In the genomic region with DNA sequence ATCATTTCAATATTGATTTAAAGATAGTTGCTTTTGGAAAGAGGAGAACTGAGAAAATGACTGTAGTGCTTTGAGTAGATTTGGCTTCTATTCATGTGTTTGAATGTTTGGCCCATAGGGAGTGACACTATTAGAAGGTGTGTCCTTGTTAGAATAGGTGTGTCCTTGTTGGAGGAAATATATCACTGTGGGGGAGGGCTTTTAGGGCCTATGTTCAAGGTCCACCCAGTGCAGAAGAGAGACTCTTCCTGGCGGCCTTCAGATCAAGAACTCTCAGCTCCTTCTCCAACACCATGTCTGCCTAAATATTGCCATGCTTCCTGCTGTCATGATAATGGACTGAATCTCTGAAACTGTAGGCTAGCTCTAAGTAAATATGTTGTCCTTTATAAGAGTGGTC, we compare ENCODE assay signal across 25 mouse cellular contexts. TPM values are rescaled to one million over a fixed set of nuclear protein-coding genes. Genes with fewer than 3 reads are reported as not detected.
A peak's percentile ranks its signal among the peaks of the same experiment; 100 is the strongest.
DNase-seq lines count a peak whose midpoint lies in the region; ATAC-seq and TF ChIP-seq lines count a peak whose summit lies in the region.
"Had no signal": no experiment of that assay in that cellular context is flagged by ENCODE, and none has a peak within 500 bp of the region (broad histone marks: within the 10 kb centered on the region; RNA-seq: fewer than 3 reads in every experiment).

No protein-coding gene starts in this region.

- no peak for TF ChIP-seq POLR2A in small intestine, adult 2 months (IDR thresholded peaks at IDR 0.05; ENCODE audit: low read depth, low read length)

- WGBS in intestine, embryonic 15.5 days, result 72% methylated on average over 1 of the region's 1 CpGs
- 45% methylated on average over 1 of the region's 1 CpGs for WGBS in intestine, postnatal 0 days
- WGBS in small intestine, adult 2 months, result 29% methylated on average over 1 of the region's 1 CpGs

- H3K27ac ChIP-seq in intestine, embryonic 15.5 days, result no peak overlapping the region
- no peak overlapping the region for H3K27ac ChIP-seq in intestine, postnatal 0 days (ENCODE audit: low read depth, low read length)
- H3K27ac ChIP-seq in small intestine, adult 2 months (ENCODE audit: insufficient read depth, low read depth, low read length), result peak overlapping the region; percentile 7; the same call in 1 of the 2 replicates
- H3K27ac ChIP-seq: embryonic facial prominence, embryonic 10.5 days; embryonic facial prominence, embryonic 12.5 days; forebrain, embryonic 13.5 days; forebrain, embryonic 15.5 days had no signal

- no peak overlapping the region for H3K4me2 ChIP-seq in intestine, embryonic 15.5 days (replicated peaks)
- no peak overlapping the region for H3K4me2 ChIP-seq in intestine, postnatal 0 days (replicated peaks; ENCODE audit: low read depth)
- H3K4me2 ChIP-seq: embryonic facial prominence, embryonic 12.5 days; forebrain, embryonic 13.5 days; forebrain, embryonic 15.5 days had no signal

- DNase-seq in spleen, adult 12 weeks (ENCODE audit: low spot score), result no peak
- DNase-seq in kidney, adult 18-20 months, result no peak
- DNase-seq in neural tube, embryonic 10.5 days (ENCODE audit: extremely low spot score, low spot score), result no peak
- no peak for DNase-seq in frontal cortex, postnatal 14 days (ENCODE audit: low spot score in 2 of 2)
- DNase-seq: adrenal gland, adult 8-10 months; adrenal gland, postnatal 14 days; adrenal gland, postnatal 36 days; cerebellum, adult 11-12 months; cerebellum, adult 2 months; cerebellum, adult 9-10 months; cerebellum, postnatal 10 days; cerebellum, postnatal 25 days had no signal

- H3K27me3 ChIP-seq in intestine, embryonic 15.5 days (replicated peaks), result no peaks in the 10 kb centered on the region
- no peaks in the 10 kb centered on the region for H3K27me3 ChIP-seq in intestine, postnatal 0 days (replicated peaks; ENCODE audit: control insufficient read depth, insufficient read depth, low read length)
- no peaks in the 10 kb centered on the region for H3K27me3 ChIP-seq in small intestine, adult 2 months (ENCODE audit: control insufficient read depth, insufficient read depth, low read length)
- H3K27me3 ChIP-seq: embryonic facial prominence, embryonic 12.5 days; forebrain, embryonic 13.5 days; forebrain, embryonic 15.5 days; Patski had no signal

- peak; percentile 51; the same call in 1 of the 2 replicates for ATAC-seq in intestine, embryonic 15.5 days
- peak; percentile 92 for ATAC-seq in intestine, postnatal 0 days
- ATAC-seq: activated CD4-positive, CD25-positive, alpha-beta regulatory T cell, adult 4 months; forebrain, embryonic 13.5 days; forebrain, embryonic 15.5 days; Patski had no signal

- no peaks in the 10 kb centered on the region for H3K4me1 ChIP-seq in intestine, embryonic 15.5 days (replicated peaks)
- no peaks in the 10 kb centered on the region for H3K4me1 ChIP-seq in intestine, postnatal 0 days (replicated peaks; ENCODE audit: control insufficient read depth, insufficient read depth, low read length)
- peaks cover 2% of the 10 kb centered on the region; the same call in 1 of the 2 replicates for H3K4me1 ChIP-seq in small intestine, adult 2 months (ENCODE audit: control insufficient read depth, insufficient read depth, insufficient read length, low read length)
- H3K4me1 ChIP-seq: embryonic facial prominence, embryonic 10.5 days; embryonic facial prominence, embryonic 12.5 days; forebrain, embryonic 13.5 days; forebrain, embryonic 15.5 days had no signal

- no peak overlapping the region for H3K4me3 ChIP-seq in intestine, embryonic 15.5 days (replicated peaks)
- no peak overlapping the region for H3K4me3 ChIP-seq in intestine, postnatal 0 days (ENCODE audit: low read depth, low read length)
- H3K4me3 ChIP-seq in small intestine, adult 2 months (ENCODE audit: low read depth, low read length), result no peak overlapping the region
- H3K4me3 ChIP-seq: embryonic facial prominence, embryonic 10.5 days; embryonic facial prominence, embryonic 12.5 days; forebrain, embryonic 13.5 days; forebrain, embryonic 15.5 days had no signal

- TF ChIP-seq CTCF in intestine, postnatal 0 days (IDR thresholded peaks at IDR 0.05; ENCODE audit: low read depth), result no peak
- TF ChIP-seq CTCF in small intestine, adult 2 months (IDR thresholded peaks at IDR 0.05; ENCODE audit: extremely low read depth, insufficient read length, insufficient replicate concordance, low read depth, low read length), result no peak

- no peaks in the 10 kb centered on the region for H3K9me3 ChIP-seq in intestine, embryonic 15.5 days
- no peaks in the 10 kb centered on the region for H3K9me3 ChIP-seq in intestine, postnatal 0 days (ENCODE audit: control insufficient read depth)
- H3K9me3 ChIP-seq: embryonic facial prominence, embryonic 10.5 days; embryonic facial prominence, embryonic 12.5 days; forebrain, embryonic 13.5 days; forebrain, embryonic 15.5 days had no signal

- no peak overlapping the region for H3K9ac ChIP-seq in intestine, embryonic 15.5 days
- no peak overlapping the region for H3K9ac ChIP-seq in intestine, postnatal 0 days (ENCODE audit: low read depth, low read length)
- H3K9ac ChIP-seq: embryonic facial prominence, embryonic 12.5 days; forebrain, embryonic 13.5 days; forebrain, embryonic 15.5 days had no signal

- H3K36me3 ChIP-seq in intestine, embryonic 15.5 days, result no peaks in the 10 kb centered on the region
- no peaks in the 10 kb centered on the region for H3K36me3 ChIP-seq in intestine, postnatal 0 days (ENCODE audit: control insufficient read depth, insufficient read depth)
- no peaks in the 10 kb centered on the region for H3K36me3 ChIP-seq in small intestine, adult 2 months (ENCODE audit: control insufficient read depth, insufficient read depth, low read length)
- H3K36me3 ChIP-seq: embryonic facial prominence, embryonic 10.5 days; embryonic facial prominence, embryonic 12.5 days; forebrain, embryonic 15.5 days had no signal

RNA-seq across cellular contexts. Expression of gene Lpxn, which starts 8.2 kb away (rescaled TPM):
- 2.3 and 3.0 TPM in 2 replicates for polyA plus RNA-seq in intestine, embryonic 15.5 days (2015; fragmentation: Nextera tagmentation; extraction: Ambion mirVana)
- polyA plus RNA-seq in intestine, postnatal 0 days (2015; fragmentation: Nextera tagmentation; extraction: Ambion mirVana), result 1.7 and 1.9 TPM in 2 replicates
- 2.8 and 4.8 TPM in 2 replicates for polyA plus RNA-seq in small intestine, adult 2 months (2012; rRNA removed)

RNA-seq across cellular contexts. Expression of gene Zfp91, which starts 8.3 kb away (rescaled TPM):
- polyA plus RNA-seq in intestine, embryonic 15.5 days (2015; fragmentation: Nextera tagmentation; extraction: Ambion mirVana), result 14.0 and 15.4 TPM in 2 replicates
- polyA plus RNA-seq in intestine, postnatal 0 days (2015; fragmentation: Nextera tagmentation; extraction: Ambion mirVana), result 13.6 and 15.1 TPM in 2 replicates
- 3.3 and 8.0 TPM in 2 replicates for polyA plus RNA-seq in small intestine, adult 2 months (2012; rRNA removed)

RNA-seq across cellular contexts. Expression of gene Cntf, which starts 38.8 kb away (rescaled TPM):
- polyA plus RNA-seq in intestine, embryonic 15.5 days (2015; fragmentation: Nextera tagmentation; extraction: Ambion mirVana), result 0.82 and 1.4 TPM in 2 replicates
- polyA plus RNA-seq in intestine, postnatal 0 days (2015; fragmentation: Nextera tagmentation; extraction: Ambion mirVana), result 0.93 and 1.1 TPM in 2 replicates
- 0.23 TPM in 1 of 2 replicates, not detected in the other for polyA plus RNA-seq in small intestine, adult 2 months (2012; rRNA removed)

RNA-seq across cellular contexts. Expression of gene Gm5244, which starts 42.2 kb away (rescaled TPM):
- polyA plus RNA-seq in intestine, embryonic 15.5 days (2015; fragmentation: Nextera tagmentation; extraction: Ambion mirVana), result not detected in 2 replicates
- polyA plus RNA-seq in intestine, postnatal 0 days (2015; fragmentation: Nextera tagmentation; extraction: Ambion mirVana), result not detected in 2 replicates
- polyA plus RNA-seq in small intestine, adult 2 months (2012; rRNA removed), result not detected in 2 replicates
- polyA plus RNA-seq: activated CD4-positive, CD25-positive, alpha-beta regulatory T cell, adult 4 months; C2C12; cerebellum, adult 2 months; cortical plate, adult 2 months; embryonic facial prominence, embryonic 10.5 days; embryonic facial prominence, embryonic 12.5 days; embryonic facial prominence, embryonic 14.5 days; forebrain, embryonic 11.5 days; forebrain, embryonic 13.5 days; forebrain, embryonic 15.5 days; Patski had no signal

RNA-seq across cellular contexts. Expression of gene Olfr1444, which starts 52.8 kb away (rescaled TPM):
- not detected in 2 replicates for polyA plus RNA-seq in intestine, embryonic 15.5 days (2015; fragmentation: Nextera tagmentation; extraction: Ambion mirVana)
- not detected in 2 replicates for polyA plus RNA-seq in intestine, postnatal 0 days (2015; fragmentation: Nextera tagmentation; extraction: Ambion mirVana)
- not detected in 2 replicates for polyA plus RNA-seq in small intestine, adult 2 months (2012; rRNA removed)
- polyA plus RNA-seq: C2C12; cerebellum, adult 2 months; cortical plate, adult 2 months; embryonic facial prominence, embryonic 10.5 days; embryonic facial prominence, embryonic 12.5 days; embryonic facial prominence, embryonic 14.5 days; forebrain, embryonic 11.5 days; forebrain, embryonic 13.5 days; forebrain, embryonic 15.5 days; Patski had no signal
